Mouse (Mus musculus) common myeloid progenitor, adult 5-6 weeks (primary cell): ENCODE measurements around the gene Nupr1. TPM values are rescaled to one million over a fixed set of nuclear protein-coding genes. Genes with fewer than 3 reads are reported as not detected.
A peak's percentile ranks its signal among the peaks of the same experiment; 100 is the strongest.

Experiments used
- ATAC-seq: replicated peaks from 2 replicates; pipeline ENCODE4 v1.8.0; 2016; ENCODE audit warnings: low read depth, mild to moderate bottlenecking, moderate TSS enrichment, inconsistent platforms; ENCODE audit not compliant: poor library complexity, severe bottlenecking
- total RNA-seq: library from RNA; stranded (forward); fragments of 200-1000, 187-1606 nt; gene quantifications from 2 replicates; pipeline ENCODE4 v1.2.3, GENCODE M21; 2017

Nupr1 gene
- total RNA-seq, 1 experiment from 2014 or later, result 2.8 TPM

DNA sequence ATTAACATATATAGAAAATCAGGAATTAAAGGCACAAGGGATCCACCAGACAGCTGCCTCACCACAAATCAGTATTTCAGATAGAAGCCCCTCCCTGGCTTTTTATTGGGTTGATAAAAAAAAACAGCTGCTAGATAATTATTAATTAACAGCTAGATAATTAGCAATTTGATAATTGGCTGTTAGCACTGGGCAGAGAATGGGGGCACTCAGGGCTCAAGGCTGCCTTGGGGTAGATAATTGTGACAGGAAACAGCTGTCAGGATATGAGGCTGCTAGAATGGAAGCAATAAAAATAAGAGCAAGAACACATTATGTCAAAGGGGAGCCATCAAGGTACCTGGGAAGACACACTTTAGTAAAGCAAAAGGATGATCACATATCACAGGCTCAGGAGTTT lies 14.3 kb upstream of the Nupr1 start:
- ATAC-seq, result no peak

DNA sequence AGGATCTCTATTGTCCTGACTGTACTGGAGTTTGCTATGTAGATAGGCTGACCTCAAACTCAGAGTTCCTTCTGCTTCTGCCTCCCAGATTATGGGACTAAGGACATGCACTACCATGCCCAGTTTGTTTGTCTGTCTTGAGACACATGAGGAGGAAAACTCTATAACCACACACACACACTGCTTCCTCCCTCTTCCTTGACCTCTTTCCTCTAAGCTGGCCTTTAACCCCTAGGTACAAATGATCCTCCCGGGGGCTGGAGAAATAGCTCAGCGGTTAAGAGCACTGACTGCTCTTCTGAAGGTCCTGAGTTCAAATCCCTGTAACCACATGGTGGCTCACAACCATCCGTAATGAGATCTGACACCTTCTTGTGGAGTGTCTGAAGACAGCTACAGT lies 13.7 kb upstream of the Nupr1 start:
- ATAC-seq, result no peak

DNA sequence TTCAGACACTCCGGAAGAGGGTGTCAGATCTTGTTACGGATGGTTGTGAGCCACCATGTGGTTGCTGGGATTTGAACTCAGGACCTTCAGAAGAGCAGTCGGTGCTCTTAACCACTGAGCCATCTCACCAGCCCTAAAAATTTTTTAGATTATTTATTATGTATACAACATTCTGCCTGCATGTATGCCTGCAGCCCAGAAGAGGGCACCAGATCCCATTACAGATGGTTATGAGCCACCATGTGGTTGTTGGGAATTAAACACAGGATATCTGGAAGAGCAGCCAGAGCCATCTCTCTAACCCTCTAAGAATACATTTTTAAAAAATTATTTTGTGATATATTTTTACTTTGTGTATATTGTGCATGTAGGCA lies 12.6 kb upstream of the Nupr1 start:
- 0 out of 2 replicates have a peak, but pooled peaks have one; percentile 17 for ATAC-seq

DNA sequence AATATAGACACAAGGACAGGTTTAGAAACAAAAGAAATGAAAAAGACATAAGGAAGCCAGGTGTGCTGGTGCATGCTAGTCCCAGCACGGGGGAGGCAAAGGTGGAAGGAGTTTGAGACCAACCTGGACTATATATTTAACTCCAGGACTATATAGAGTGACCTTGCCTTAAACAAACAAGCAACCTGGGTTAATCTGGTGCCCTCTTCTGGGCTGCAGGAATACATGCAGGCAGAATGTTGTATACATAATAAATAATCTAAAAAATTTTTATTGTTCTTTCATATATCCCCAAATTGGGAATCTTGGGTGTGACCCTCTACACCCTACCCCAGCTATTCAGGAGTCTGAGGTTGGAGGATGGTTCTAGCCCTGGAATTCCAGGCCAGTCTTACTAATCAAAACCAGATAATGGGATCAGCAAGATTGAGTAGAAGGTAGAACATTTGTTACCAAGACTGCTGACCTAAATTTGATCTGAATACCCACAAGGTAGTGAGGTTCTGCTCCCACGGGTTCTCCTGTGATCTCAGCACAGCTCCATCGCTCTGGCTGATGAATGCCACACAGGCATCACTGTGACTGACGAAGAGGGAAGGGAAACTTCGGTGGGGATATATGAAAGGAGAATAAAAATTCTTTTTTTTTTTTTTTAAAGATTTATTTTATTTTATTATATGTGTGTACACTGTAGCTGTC lies 12.0 kb upstream of the Nupr1 start:
- ATAC-seq, result no peak; the same call in 1 of the 2 replicates

DNA sequence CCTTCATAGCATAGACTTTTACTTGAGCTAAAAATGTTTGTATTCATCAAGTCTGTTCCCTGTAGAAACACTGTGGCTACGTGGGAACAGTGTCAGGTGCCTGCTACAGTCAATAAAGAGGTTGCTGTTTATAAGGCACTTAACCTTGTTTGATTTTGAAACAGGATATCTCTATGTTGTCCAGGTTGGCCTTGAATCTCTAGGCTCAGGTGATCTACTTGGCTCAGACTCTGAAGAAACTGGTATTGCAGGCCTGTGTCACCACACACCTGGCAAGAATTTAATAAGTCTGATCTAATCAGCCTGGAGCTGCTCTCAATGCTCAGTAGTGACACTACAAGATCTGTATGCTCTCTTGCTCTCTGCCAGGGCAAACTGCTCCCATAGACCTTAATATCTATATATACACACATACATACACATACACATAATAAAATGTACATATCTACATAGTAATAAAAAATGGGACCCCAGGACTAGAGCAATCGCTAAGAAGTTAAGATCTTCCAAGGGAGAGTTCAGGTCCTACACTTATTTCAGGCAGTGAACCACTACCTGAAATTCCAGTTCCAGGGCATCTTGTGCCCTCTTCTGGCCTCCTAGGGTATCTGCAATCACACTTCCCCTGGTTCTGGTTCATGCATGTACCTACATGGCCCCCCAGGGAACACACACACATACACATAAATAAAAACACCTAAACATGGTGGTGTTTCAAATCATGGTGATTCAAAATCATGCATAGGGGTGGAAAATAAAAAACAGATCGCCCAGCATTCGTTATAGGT lies 6.3 kb upstream of the Nupr1 start:
- ATAC-seq, result peak; percentile 75

DNA sequence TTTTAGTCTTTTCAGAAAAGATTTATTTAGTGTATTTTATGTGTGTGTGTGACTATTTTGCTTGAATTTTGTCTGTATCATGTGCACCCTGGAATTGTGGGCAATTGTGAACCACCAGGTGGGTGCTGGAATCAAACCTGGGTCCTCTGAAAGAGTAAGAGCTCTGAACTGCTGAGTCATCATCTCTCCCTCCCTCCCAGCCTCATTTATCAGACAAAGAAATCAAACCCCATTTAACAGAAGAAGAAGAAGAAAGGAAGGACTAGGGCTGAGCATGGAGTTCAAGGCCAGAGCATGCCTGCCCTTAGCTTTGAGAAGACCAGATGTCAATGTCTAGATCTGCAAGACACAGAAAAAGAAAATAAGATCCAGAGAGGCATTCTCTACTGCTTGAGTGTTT lies 4.7 kb upstream of the Nupr1 start:
- no peak for ATAC-seq

DNA sequence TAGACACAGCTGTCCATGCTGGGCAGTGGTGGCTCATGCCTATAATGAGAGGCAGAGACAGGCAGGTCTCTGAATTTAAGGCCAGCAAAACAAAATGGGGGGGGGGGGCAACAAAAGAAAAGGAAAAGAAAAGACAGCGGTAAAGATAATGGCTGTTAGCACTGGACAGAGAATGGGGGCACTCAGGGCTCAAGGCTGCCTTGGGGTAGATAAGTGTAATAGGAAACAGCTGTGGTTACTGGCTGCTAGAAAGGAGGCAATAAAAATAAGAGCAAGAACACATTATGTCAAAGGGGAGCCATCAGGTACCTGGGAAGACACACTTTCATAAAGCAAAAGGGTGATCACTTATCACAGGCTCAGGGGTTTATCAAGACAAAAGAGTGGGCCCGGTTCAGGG lies 1.8 kb upstream of the Nupr1 start:
- ATAC-seq, result peak; percentile 63

DNA sequence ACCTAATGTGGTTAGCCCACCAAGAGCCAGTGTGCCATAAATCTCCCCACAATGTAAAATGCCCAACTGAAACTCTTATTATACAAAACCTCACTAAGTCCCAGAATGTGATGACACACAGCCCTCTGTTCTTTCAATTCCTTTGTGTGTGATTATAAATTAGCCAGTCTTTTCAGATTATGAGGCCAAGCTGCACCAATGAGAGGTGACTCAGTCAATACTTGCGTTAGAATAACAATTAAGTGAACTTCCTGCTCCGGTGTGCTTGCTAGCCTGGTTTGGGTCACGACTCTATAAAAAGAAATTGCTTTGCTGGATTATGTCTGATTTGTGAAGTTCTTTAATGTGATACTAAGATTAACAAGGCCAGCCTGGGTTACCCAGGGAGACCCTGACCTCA lies 746 bp downstream of the Nupr1 start:
- ATAC-seq, result 0 out of 2 replicates have a peak, but pooled peaks have one; percentile 16

DNA sequence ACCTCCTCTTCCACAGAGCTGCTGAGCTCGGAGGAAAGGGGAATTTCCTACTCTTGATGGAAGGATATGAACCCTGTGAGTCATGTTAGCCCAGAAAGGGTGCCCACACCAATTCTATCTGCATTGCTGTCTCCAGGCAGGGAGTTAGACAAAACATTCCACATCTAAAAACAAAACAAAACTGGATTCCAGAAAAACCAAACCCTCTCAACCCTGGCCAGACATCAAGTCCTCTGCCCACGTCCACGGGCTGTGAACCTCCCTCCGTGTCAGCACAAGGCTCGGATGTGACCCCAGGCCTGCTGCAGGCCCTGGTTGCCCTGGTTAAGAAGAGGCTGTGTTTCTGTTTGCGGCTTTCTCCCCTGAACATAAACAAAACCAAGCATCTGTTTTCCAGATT lies 2.5 kb downstream of the Nupr1 start:
- no peak for ATAC-seq

DNA sequence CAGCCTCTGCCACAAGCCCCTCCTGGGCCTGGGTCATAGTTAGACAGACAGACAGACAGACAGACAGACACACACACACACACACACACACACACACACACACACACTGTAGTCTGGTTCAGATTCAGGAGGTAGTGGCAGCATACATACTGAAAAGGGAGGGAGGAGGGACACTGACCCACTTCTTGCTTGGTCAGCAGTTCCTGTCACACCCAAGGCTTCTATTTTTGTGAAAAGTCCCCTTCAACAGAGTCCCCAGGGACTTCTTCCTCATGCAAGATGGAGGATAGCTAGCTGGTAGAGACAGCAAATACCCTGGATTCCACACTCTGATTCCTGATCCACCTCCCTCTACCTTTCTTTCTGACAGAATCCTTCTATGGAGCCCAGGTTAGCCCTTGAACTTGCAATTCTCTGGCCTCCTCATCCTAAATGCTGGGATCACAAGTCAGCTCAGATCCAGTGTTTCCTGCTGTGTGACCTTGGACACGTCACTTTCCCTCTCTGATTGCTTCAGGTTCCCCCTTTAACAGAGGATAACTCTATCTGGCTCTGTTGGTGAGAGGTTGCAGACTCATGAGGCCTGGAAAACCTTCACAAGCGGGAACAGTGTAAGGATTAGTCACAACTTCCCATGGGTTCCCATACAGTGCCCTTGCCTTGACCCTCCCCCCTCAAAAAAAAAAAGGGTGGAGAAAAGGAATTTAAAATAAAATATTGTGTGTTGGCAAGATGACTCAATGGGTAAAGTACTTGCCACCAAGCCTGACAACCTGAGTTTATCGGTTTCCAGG lies 4.7 kb downstream of the Nupr1 start:
- no peak for ATAC-seq

DNA sequence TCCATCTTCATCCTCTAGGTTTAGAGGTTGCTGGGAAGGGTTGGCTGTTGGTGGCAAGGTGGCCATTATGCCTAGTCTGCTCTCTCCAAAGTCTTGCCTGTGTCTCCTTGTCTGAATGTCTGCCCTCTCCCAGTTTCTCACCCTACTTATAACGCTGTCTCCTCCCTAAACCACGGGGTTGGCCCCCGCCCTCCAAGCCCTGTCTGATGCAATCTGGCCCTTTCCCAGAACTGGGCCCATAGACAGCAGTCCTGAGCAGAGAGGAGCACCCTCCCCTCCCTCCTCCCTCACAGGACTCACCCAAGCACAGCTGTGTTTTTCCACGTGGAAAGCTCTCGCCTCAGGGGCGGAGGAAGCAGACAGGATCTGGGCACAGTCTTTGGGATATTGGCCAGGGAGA lies 5.3 kb downstream of the Nupr1 start:
- ATAC-seq, result no peak

DNA sequence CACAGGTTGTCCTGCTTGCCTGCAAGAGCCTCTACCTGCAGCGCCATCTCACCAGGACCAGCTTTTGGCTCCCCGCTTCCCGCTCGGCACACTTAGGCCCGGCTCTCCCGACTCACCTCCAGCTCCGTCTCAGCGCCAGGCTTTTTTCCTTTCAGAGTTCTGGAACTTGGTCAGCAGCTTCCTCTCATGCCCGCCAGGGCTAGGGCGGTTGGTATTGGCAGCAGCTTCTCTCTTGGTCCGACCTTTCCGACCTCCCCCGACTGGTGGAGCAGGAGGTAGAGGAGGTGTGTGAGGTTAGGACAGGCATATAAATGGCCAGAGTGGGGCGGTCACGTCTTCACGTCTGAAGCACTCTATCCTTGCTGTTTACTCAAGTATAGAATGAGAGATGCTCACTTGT lies 5.9 kb downstream of the Nupr1 start:
- ATAC-seq, result no peak

DNA sequence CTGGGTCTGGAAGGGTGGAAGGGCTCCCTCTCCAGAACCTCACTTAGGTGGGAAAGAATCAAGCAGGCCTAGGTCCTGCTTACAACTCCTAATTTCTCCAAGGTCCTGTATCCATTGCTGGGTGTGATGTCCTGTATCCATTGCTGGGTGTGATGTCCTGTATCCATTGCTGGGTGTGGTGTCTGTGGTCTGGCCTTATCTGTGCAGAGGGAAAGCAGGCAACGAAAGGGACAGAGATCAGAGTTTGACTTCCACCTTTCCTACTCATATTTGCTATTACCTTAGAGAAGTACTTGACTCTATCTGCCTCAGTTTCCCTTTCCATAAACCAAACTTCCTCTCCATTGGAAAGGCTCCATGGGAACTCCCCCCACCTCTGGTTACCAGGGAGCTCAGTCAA lies 7.3 kb downstream of the Nupr1 start:
- ATAC-seq, result no peak

DNA sequence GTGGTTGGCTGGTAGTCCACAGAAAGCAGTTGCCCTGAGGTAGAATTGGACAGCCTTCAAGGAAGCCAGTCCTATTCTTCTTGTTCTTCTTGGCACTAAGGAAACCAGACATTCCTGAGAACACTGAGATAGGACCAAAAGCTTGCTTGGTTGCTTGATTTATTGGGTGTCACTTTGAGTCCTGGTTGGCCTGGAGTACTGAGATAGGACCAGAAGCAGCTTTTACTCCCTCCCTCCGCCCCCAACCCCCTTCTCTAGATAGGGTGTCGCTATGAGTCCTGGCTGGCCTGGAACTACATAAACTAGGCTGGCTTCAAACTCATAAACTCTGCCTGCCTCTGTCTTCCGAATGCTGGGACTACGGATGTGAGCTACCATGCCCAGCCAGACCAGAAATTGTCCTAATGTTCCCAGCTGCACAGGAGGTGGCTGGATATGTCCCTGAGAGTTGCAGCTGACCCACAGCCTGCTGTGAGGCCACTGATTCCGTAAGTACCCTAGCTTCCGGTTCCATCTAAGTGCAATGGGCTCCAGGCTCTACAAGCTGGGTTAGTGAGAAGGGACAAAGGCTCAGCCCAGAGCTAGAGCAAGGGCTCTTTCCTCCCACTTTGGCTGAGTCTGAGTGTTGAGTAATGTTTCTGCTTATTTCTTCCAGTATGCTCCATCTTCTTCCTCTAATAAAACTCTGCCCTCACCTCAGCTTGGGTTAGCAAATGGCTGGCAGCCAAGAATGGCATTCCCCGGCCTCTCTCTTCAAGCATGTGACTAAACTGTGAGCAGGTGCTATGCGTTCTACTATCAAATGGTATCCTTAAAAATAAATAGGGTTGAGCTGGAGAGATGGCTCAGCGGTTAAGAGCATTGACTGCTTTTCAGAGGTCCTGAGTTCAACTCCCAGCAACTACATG lies 9.0 kb downstream of the Nupr1 start:
- peak; percentile 88 for ATAC-seq

DNA sequence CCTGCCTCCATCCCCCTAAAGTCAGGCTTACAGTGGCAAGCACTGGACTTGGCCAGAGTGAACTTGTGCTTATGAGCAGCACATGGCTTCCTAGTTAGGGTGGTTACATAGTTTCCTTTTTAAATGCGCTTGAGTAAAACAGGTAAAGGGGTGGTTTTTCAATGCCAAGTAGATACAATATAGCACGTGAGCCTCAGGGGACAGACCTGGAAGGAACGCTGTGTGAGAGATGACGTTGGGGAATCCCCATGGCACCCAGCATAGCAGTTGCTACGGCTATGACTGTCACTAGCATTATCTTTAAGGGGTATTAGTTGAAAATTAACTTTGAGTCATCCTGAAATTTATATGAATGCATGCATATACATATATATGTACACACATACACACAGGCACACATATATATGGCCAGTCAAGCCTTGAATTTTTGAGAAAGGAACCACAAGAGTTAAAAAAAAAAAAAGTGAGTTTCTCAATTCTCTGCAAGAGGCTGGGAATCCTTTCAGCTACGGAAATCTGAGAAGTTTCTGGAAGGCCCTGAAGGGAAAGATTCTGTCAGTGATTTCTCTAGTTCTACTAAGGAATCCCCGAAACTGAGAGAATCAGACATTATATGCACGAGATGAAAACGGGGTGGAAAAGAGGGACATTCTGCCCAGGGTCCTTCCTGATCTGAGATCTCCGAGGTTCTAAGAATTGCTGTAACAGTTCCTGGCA lies 10.9 kb downstream of the Nupr1 start:
- no peak for ATAC-seq

DNA sequence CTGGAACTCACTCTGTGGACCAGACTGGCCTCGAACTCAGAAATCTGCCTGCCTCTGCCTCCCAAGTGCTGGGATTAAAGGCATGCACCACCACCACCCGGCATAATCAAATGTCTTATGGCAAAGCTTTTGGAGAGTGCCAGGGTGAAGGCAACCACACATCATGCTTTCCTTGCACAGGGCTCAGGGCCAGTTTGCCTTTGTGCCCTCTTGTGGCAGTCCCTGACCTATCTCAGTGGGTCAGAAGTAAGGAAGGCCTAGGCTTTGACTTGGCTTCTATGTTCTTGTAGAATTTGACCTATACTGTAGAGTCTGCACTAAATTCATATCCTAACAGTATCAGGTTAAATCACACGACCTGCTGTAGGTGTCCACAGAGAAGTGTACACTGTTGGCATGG lies 14.0 kb downstream of the Nupr1 start:
- no peak for ATAC-seq

DNA sequence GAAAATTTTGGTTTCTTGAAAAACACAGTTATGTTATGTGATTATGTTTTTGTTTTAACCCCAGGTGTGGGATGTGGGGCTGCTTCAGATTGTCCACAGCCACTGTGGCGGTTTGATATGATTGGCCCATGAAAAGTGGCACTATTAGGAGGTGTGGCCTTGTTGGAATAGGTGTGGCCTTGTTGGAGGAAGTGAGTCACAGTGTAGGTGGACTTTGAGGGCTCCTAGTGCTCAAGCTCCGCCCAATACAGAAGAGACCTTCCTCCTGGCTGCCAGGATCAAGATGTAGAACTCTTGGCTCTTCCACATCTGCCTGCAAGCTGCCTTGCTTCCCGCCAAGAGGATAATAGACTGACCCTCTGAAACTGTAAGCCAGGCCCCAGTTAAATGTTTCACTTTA lies 17.9 kb downstream of the Nupr1 start:
- ATAC-seq, result no peak

DNA sequence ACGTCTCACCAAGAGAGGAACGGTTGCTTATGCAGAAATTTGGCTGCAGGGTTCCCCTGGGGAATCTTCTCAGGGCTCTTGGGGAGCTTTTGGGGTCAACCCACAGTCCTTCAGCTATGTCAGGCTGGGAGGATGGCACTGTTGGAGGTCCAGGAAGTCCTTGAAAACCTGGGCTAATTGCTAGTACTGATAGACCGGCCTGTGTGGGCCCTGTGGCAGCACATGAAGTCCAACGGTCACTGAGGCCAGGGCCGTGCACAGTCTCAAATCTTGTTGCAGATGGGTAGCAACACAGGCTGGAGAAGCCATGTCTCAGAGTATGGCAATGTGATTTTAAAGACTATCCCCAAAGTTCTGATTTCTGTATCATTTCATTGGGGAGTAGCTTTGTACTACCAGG lies 22.9 kb downstream of the Nupr1 start:
- no peak for ATAC-seq

DNA sequence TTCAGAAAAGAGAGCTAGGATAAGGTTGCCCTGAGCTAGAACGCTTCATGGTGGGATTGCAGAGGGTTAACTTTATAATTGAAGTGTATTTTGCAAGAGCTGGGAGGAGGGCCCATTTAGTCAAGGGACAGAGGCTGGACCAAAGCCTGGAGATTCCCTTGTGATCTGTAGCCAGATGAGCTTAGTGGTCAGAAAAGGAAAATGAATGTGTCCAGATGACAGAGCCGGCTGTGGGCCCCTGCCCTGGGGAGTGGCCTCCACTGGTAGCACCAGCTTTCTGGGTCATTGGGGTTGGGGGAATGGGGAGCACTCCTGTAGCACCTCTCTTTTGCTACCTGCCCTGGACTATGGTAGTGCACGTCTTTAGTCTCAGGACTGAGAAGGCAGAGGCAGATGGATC lies 23.6 kb downstream of the Nupr1 start:
- ATAC-seq, result no peak
